Mouse (Mus musculus): ENCODE measurements around the gene Nfatc4.
A peak's percentile ranks its signal among the peaks of the same experiment; 100 is the strongest.

Nfatc4 gene

DNA sequence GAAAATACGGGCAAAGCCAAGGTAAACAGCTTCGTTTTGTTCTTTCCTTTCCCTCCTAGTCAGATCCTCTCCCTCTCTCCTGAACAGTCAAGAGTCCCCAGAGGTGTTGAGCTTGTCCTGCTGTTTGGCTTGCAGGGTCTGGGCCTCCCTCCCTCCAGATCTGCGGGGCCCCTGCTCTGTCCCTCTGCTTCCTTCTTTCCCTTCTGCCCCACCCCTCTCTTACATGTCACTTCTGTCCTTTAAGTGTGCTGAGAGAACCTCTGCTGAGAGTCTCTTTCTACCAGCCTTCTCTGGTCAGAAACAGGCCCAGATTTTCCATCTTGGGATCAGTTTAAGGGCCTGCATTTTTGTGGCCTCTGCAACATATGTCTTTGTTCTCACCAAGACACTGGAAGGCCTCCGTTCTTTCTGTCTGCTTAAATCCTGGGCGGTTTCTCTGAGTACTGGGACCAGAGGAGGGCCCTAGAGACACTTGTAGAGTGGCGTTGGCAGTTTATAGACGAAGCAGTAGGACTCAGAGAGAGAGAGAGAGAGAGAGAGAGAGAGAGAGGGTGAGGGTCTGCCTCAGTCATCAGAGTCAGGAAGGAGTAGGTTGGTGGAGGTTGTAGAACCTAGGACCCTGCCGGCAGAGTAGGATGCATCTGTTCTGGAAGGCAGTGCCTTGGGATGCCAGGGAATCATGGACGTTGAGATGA is 31.6 kb downstream of the Nfatc4 start:
- no peak for DNase-seq

DNA sequence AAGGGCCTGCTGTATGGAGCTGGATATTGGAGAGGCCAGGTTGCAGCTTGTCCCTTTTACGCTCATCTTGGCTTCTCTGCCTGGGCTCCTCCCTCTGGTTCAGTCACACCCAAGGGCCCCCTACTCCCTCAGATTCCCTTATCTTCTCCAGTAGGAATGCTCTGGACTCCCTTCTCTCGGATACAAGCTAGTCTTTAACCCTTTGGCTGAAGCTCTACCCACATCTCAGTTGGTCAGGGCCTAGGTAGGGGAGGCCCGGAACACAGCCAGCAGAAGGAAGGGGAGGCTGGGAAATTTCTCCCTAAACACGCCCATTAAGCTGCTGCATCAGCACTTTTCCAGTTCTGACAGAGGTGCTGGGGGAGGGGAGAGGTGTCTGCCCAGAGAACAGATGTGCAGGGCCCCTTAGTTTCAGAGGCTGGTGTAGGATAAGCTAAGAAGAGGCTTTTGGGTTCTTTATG is 32.2 kb downstream of the Nfatc4 start:
- peak; percentile 34 to 47 for DNase-seq

DNA sequence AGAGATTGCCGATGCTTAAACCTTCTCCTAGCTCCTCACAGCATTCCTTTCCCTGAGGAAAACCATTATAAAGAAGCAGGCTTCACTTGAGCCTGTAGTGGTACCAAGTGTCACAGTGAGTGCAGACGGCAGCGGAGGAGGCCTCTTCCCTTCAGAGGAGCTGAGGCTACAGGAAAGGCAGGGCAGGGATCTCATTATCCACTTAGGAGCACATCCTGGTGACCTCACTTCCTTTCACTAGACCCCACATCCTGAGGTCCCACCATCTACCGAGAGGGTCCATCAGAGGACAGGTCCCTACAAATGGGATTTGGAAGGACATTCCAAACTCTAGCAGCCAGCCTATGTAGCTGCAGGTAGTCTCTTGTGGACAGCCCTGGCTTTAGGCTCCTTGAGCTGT is 34.6 kb downstream of the Nfatc4 start:
- no peak for DNase-seq

DNA sequence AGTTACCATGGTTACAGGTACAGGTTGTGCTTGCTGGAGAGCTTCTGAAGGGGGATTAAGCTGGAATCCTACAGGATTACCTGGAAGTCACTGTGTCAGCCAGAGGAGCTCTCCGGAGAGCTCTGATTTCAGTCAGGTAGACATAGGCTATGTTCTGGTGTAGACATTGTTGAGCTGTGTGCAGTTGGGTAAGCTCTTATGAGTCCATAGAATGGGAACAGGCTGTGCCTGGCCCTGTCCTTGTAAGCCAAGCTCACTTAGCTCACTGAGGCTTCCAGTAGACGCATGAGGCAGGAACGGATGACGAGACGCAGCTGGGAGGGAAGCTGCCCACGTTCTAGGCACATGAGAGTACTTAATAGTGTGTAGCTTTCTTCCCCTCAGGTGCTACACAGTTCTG is 39.2 kb downstream of the Nfatc4 start:
- no peak for DNase-seq

DNA sequence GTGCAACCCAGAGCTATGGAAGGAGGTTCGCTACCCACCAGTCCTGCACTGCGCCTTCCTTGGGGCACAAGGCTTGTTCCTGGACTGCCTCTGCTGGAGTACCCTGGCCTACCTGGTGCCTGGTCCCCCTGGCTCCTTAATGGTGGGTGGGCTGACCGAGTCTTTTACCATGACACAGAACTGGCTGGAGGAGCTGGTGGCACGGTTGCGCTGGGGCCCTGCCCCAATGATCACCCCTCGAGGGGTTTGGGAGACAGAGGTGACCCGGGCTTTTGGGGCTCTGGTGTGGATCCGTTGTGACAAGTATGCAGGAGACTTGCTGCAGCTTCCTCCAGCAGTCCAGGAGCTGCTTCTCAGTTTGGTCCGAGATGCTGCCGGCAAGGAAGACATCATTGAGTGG is 40.0 kb downstream of the Nfatc4 start:
- no peak for DNase-seq

DNA sequence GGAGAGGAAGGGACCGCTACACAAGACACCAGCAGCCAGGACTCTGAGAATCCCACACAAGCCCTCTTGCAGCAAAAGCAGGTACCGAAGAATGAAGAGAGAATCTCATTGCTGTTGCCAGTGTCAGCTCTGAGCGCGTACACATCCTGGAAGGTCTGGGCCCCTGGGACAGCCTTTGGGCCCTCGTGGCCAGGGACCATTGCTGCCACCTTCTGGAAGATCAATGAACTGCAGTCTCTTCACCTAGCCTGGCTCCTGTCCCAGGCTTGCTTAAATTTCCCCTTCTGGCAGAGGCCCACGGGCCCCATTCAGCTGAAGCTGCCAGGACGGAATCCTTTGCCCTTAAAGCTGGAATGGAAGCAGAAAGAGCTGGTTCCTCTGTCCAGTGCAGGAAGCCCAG is 40.8 kb downstream of the Nfatc4 start:
- DNase-seq: peak; percentile 82 to 90

DNA sequence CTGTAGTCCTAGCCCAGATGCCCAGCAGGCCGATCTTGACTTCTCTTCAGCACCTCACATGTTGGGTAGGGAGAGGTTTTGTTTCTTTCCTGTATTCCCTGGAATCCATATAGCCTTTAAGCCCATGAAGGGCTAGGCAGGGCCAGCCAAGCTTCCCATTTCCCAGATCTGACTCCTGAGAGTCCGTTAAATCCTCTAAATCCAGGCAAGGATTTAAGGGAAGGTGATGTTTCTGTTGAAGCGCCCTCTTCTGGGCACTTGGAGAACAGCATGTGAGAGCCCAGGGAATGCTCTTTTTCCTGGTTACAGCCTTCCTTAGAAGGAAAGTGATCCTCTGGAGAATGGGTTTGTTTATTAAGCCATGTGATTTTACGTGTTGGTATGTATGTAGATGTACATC is 44.0 kb downstream of the Nfatc4 start:
- DNase-seq: peak; percentile 79 to 83

DNA sequence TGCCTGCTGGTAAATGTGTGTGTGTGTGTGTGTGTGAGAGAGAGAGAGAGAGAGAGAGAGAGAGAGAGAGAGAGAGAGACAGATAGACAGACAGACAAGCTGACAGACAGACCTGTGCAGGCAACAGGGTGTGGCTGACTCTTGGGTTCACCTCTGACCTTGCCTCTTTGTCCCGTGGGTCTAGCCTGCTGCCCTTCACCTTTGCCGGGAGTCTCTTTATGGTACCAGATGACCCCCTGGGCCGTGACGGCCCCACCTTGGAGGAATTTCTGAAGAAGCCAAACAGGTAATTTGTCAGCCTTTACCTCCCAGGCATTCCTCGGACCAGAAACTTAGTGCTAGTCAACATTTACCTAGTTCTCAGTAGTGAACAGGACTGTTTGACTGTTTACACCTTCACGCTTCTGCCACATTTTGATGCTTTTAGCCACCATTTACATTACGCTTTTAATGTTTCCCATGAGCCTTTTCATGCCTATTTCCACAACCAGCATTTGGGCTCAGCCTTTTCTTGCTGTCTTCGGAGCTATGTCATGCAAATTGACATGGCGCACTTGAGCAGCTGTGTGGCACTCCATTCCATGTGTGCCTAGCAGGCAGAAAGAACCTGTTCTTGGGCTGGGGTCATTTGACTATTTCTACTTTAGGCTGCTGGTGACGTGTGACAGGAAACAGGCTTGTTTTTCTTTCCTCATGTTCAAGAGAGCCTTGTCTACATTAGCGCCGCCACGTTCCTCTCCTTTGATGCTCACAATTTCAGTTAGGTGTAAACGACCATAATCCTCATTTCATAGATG is 45.5 kb downstream of the Nfatc4 start:
- DNase-seq: no peak

DNA sequence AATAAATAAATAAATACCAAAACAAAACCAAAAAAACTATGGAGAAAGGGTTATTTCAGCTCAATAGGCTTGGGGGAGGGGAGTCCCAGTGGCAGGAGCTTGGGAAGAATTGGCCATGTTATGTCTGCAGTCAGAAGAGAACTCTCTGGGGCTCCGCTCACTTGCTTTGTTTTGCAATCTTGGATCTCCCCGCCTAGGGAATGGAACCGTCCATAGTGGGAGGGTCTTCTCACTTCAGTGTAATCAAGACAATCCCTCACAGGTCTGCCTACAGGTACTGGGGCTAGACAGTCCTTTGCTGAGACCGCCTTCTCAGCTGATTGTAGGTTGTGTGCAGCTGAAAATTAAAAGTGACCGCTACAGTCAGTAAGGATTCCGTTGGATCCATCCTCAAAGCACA is 46.6 kb downstream of the Nfatc4 start:
- DNase-seq: no peak

DNA sequence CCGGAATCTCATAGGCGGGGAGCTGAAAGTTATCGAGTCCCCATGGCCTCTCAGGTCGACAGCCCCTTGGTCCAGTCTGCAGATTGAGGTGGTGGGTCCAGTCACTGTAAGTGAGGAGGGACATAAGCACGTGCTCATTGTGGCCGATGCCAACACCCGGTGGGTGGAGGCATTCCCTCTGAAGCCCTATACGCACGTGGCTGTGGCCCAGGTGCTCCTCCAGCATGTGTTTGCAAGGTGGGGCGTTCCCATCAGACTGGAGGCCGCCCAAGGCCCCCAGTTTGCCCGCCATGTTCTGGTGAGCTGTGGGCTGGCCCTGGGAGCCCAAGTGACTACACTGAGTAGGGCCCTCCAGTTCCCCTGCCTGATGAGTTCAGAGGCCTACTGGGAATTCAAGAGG is 49.1 kb downstream of the Nfatc4 start:
- DNase-seq: no peak

DNA sequence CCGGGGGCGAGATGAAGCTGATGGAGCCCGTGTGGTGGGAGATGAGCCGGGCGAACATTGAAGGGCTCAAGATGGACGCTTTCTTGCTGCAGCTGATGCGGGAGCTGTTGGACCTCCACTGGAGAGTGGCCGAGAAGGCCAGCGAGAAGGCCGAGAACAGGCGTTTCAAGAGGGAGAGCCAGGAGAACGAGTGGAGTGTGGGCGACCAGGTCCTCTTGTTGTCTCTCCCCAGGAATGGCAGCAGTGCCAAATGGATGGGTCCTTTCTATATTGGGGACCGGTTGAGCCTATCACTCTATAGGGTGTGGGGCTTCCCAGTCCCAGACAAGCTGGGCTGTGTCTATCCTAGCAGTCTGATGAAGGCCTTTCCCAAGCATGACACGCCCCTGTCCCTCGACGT is 49.6 kb downstream of the Nfatc4 start:
- no peak for DNase-seq

DNA sequence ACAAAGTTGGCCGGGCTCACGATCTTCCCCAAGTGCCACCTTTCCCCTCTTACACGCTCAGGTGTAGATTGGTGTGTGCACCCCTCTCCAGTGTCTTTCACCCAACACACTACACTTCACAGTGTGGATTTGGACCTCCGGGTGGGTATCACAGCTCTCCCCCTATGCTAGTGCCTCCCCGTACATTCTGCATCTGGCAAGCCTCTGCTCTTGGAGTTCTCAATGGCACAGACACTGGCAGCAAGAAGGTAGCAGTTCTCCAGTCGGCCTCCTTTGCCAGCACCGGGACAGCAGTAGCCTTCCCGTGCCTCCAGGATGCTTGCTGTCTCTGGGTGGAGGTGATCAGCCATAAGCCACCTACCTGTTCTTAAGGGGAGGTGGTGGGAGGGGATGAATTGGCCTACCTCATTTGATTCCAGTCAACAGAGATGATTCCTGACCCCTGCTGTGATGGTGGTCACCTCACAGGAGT is 50.3 kb downstream of the Nfatc4 start:
- no peak for DNase-seq

DNA sequence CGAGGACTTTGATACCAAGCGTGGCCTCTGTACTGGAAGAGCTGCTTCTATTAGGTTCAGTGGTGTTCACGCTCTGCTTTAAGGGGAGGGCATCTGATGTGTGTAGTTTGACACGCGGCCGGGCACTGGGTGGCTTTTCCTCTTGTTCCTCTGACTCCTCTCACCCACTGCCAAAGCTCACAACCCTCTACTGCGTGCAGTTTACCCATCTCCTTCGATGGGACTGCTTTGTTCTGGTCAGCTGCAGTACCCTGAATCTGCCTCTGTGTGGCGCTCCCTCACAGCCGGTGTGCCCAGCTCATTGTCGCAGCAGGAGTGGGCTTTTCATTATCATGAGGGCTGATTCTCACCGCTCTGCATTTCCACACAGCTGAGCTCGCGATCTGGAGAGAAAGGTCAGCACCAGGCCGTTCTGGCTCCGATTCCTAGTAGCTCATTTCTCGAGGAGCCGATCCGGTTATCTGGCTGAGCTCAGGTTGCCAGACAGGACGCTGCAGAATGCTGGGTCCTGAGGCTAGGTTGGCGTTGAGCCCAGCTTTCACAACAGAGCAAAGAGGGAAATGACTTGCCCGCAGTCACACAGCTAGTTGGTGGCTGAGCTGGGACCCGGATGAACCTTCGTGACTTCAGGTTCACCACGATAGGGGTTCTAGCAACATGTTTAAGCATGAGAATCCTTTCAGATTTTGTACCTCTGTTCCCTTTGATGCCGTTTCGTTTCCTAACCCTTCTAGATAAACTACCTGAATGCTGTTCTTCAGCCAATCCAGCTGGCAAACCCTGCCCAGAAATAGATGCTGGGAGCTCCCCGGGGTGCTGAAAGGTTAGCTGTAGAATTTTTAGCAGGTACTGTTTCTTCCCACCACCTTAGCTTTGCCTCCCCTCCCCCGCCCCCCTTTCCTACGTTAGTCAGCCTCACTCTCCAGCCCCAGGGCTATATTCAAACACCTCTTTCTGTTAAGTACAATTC is 51.1 kb downstream of the Nfatc4 start:
- peak; percentile 93 to 96 for DNase-seq

DNA sequence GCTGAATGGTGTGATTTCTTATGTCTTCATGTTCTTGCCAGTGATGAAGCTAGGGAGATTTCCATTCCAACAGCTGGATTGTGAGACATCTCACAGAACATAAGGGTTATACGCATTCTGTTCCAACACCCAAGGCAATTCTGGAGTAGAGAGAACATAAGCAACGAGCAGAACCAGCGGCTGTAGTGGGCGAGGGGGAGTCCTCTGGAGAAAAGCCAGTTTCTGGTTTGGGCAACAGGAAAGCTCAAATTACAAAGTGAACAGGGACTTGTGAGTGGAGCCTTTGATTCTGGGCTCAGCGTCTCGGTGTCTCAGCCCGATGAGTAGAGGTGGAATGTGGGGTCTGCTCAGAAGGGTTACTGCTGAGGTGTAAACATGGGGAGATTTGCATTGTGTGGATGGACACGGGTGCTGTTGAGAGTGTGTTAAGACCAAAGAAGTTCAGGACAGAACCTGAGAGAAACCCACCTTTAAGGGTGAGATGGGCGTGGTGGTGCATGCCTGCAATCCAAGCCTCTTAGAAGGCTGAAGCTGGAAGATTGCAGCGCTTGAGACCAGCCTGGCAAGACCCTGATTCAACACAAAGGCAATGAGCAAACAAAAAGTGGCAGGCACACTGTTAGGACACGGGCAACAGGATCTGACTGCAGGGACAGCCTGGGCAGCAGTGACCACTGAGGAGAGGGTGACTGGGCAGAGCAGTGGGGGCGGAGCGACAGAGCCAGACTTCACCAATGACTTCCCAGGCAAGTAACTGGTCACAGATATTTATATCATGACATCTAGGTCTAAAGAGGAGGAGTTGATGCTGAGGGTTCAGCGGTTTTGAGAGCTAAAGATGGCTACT is 54.7 kb downstream of the Nfatc4 start:
- peak in 1 of 2 experiments; percentile 44 for DNase-seq

DNA sequence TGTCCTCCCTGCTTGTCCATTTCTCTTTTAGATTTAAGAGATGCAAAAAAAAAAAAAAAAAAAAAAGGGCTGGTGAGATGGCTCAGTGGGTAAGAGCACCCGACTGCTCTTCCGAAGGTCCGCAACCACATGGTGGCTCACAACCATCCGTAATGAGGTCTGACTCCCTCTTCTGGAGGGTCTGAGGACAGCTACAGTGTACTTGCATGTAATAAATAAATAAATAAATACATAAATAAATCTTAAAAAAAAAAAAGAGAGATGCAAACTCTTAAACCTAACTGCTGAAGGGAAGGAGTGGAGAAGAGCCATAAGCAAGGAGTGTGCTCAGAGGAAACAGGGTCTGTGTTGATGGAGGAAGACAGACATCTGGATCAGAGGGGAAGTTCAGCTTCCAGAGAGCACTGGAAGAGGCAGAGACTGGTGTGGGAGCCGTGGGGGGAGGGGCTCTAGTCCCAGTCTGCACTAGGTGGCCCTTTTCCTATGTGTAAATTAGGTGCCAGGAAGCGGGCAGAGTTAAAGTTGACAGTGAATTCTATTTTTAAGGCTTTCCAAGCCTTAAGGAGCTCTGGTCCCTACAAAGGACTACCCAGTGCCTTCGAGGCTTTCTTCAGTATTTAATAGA is 55.5 kb downstream of the Nfatc4 start:
- DNase-seq: no peak

DNA sequence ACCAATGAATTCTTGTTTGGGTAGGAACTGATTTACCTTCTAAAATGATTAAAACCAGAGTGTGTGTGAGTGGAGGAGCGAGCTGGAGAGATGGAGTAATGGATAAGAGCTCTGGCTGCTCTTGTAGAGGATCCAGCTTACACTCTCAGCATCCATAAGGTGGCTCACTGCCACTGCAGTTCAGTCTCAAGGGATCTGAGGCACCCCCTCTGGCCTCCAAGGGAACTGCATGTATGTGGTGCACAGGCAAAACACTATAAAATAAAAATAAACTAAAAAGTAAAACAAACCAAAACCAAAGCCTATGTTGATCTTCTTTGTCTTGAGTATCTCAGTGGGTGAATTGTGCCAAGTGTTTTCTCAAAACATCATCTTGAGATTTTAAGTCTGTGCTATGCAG is 56.7 kb downstream of the Nfatc4 start:
- DNase-seq: peak; percentile 77 to 83

DNA sequence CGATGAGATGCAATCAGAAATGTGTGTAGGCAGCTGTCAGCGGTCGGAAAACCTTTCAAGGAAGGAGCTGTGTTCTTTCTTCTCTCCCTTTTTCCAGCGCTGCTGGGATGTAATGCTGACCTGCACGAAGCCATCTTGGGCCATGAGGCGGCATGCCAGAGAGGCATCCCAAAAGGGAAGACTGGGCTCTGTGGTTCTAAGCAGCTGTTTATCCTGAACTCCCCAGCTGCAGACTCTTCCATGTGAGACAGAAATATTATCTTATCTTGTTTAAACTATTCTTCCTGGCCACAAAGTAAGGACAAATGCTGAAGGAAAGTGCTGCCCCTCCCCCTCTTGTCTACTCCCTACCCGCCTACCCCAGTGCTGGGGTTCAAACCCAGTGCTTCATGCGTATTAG is 58.0 kb downstream of the Nfatc4 start:
- no peak for DNase-seq

DNA sequence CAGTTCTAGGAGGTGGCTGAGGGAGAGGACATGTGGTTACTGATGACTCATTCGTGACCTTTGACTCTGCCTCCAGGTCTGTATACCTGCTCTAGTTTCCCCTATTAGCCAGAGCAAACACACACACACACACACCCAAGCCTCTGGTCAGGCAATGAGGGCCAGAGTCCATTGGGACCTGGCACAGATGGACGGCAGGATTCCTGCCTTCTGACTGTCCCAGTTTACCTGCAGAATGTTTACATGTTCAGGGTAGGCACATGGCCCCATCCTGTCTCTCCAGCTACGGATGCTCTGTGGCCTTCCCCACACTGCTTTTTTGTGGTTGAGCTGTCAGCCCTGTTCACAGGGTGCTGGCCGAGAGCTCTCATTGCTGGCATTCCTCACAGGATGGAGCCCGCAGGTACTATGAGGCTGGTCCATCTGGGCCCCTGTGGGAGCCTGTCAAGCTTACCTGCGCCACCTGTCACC is 59.3 kb downstream of the Nfatc4 start:
- DNase-seq: peak; percentile 82 to 88

DNA sequence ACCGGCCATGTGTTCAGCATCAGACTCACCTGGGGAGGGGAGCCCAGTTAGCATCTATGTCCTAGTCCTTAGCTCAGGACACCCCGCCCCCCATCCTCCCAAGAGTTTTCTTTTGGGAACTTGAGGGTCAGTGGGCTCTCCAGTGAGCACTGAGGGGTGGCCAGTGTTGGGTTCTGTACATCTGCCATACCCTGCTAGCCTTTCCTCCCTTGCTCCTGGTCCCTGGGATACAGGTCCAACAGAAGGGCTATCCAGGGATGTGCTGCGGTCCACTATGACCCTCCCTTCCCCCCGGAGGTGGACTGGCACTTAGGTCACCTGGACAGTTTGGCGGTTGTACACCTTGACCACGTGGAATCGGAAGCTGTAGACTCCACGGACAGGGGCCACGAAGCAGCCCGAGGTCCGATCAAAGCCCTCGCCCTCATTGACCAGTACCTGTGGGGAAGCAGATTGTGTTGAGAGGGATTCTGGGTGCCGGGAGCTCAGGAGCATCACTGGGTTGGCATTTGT is 60.3 kb downstream of the Nfatc4 start:
- DNase-seq: peak in 1 of 2 experiments; percentile 55
